Mouse (Mus musculus): Measurements from ENCODE around the gene Entpd5. TPM values are rescaled to one million over a fixed set of nuclear protein-coding genes. Genes with fewer than 3 reads are reported as not detected.

Gene Entpd5
- polyA plus RNA-seq, 1 experiment from 2014 or later = 11.3 TPM

DNA sequence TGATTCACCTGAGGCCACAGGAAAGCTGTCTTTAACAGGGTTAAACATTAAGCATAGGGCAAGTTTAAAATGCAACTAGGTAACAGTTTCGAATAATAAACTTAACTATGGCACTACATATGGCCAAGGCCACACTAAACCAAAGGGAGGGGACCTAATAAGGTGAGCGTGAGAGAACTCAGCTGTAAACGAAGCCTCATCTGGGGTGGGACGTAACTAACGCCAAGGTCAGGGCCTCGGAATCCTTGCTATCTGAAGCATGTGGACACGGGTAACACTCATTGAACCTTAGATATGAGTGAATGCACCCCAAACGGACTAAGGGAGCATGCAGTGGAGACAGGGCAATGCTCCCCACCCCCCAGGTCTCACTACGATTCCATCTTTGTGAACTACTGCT, 5.9 kb downstream of the Entpd5 start:
- WGBS = 87% methylated on average over 9 of the region's 9 CpGs
- DNase-seq (ENCODE audit: low spot score) (no peak), ATAC-seq (ENCODE audit: low FRiP score) (no peak)
- Histone ChIP-seq H3K4me1 (replicated peaks; ENCODE audit: control insufficient read depth, insufficient read depth, low read length) (peaks cover 4% of the 10 kb centered on the region; the same call in 1 of the 2 replicates), H3K4me3 (replicated peaks; ENCODE audit: low read length) (no peak overlapping the region), H3K9ac (no peak overlapping the region), H3K27ac (no peak overlapping the region), H3K36me3 (replicated peaks; ENCODE audit: control insufficient read depth, insufficient read depth) (no peaks in the 10 kb centered on the region), H3K9me3 (ENCODE audit: control insufficient read depth, low read length) (no peaks in the 10 kb centered on the region), H3K4me2 (replicated peaks) (no peak overlapping the region), H3K27me3 (ENCODE audit: control insufficient read depth, insufficient read depth, low read length) (no peaks in the 10 kb centered on the region)

DNA sequence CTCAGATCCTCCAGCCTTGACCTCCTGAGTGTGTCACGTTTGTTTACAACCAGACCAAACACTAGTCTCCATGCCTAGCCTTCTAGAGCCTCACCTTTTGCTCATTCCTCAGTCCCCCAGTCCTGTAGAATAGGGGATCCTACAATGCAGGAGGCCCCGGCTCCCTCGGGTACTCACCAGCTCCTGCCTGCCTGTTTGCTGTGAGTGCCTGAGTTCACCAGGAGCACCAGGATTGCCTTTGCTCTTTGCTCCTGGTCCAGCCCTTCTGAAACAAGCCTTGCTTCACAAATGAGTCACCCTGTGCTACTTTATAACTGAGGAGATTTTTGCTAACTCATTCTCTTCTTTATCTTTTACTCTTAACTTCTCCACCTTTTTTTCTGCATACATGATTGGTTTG, 8.2 kb downstream of the Entpd5 start:
- no peak overlapping the region for H3K4me3 ChIP-seq (replicated peaks; ENCODE audit: low read length)
- no peak overlapping the region for H3K4me2 ChIP-seq (replicated peaks)
- H3K9ac ChIP-seq = no peak overlapping the region
- WGBS = 76% methylated on average over 3 of the region's 3 CpGs
- H3K27ac ChIP-seq = no peak overlapping the region
- no peaks in the 10 kb centered on the region for H3K9me3 ChIP-seq (ENCODE audit: control insufficient read depth, low read length)
- ATAC-seq (ENCODE audit: low FRiP score) (no peak), DNase-seq (ENCODE audit: low spot score) (no peak)
- no peaks in the 10 kb centered on the region for H3K36me3 ChIP-seq (replicated peaks; ENCODE audit: control insufficient read depth, insufficient read depth)
- no peaks in the 10 kb centered on the region for H3K4me1 ChIP-seq (replicated peaks; ENCODE audit: control insufficient read depth, insufficient read depth, low read length)
- H3K27me3 ChIP-seq (ENCODE audit: control insufficient read depth, insufficient read depth, low read length) = no peaks in the 10 kb centered on the region

DNA sequence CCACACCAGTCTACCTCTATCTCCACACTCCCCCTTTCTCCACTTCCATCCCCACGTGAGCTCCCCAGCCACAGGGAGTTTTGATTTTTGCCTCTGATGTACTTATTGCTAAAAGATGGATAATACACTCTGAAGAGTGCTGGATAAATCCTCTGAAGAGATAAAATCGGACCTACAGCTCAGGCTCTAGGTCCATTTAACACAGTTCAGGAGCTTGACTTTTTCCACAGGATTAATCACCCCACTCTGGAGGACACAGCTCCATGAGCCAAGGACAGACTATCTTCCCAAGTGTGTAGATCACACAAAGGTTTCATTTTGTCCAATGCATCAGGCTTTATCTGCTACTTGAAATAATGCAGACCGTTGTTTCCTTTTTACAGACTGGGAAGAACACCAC, 8.8 kb downstream of the Entpd5 start:
- Histone ChIP-seq H3K9ac (no peak overlapping the region), H3K27me3 (ENCODE audit: control insufficient read depth, insufficient read depth, low read length) (no peaks in the 10 kb centered on the region), H3K4me2 (replicated peaks) (no peak overlapping the region), H3K4me1 (replicated peaks; ENCODE audit: control insufficient read depth, insufficient read depth, low read length) (no peaks in the 10 kb centered on the region), H3K27ac (no peak overlapping the region), H3K4me3 (replicated peaks; ENCODE audit: low read length) (no peak overlapping the region), H3K9me3 (ENCODE audit: control insufficient read depth, low read length) (no peaks in the 10 kb centered on the region), H3K36me3 (replicated peaks; ENCODE audit: control insufficient read depth, insufficient read depth) (no peaks in the 10 kb centered on the region)
- 80% methylated on average over 3 of the region's 3 CpGs for WGBS
- no peak for ATAC-seq (ENCODE audit: low FRiP score)
- no peak for DNase-seq (ENCODE audit: low spot score)

DNA sequence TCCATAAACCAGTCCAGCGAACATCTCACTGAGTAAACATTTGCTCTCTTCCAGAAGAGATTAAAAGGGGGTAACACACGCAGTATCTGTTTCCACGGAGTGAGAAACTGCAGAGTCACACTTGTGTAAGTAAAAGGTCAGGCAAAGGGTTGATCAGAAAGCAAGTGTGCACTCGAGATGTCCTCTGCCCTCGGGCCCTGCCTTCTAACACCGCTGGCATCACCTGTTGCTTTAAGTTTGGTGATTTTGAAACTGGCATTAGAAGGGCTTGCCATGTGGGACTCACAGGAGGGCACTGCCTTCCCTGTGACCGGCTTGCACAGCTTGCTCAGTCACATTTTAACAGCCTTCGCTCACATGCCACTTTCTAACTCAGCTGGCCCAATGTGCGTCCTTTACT, 9.2 kb downstream of the Entpd5 start:
- Histone ChIP-seq H3K4me1 (replicated peaks; ENCODE audit: control insufficient read depth, insufficient read depth, low read length) (no peaks in the 10 kb centered on the region), H3K4me2 (replicated peaks) (no peak overlapping the region), H3K9ac (no peak overlapping the region), H3K9me3 (ENCODE audit: control insufficient read depth, low read length) (no peaks in the 10 kb centered on the region), H3K27ac (no peak overlapping the region), H3K4me3 (replicated peaks; ENCODE audit: low read length) (no peak overlapping the region), H3K36me3 (replicated peaks; ENCODE audit: control insufficient read depth, insufficient read depth) (no peaks in the 10 kb centered on the region), H3K27me3 (ENCODE audit: control insufficient read depth, insufficient read depth, low read length) (no peaks in the 10 kb centered on the region)
- ATAC-seq (ENCODE audit: low FRiP score) = no peak
- 82% methylated on average over 9 of the region's 9 CpGs for WGBS
- DNase-seq (ENCODE audit: low spot score) = no peak

DNA sequence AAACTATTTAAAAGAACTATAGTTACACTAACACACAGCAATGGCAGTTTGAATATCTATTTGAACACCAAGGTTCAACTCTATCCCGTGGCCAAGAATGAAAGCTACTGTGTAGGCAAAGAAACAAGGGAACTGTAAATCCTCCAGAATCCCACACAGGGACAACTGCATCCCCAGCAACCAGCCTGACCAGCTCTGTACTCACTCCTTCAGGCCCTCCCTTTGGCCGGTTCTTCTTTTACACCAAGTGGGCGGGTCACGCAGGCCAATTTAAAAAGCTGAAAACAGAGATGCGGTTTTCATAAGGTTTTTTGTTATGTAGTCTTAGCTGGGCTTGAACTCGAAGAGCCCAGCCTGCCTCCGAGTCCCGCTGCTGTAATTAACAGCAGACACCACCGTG, 9.7 kb downstream of the Entpd5 start:
- Histone ChIP-seq H3K27ac (no peak overlapping the region), H3K4me3 (replicated peaks; ENCODE audit: low read length) (no peak overlapping the region), H3K36me3 (replicated peaks; ENCODE audit: control insufficient read depth, insufficient read depth) (0 out of 2 replicates have a peak, but pooled peaks cover 3% of the 10 kb centered on the region), H3K9ac (no peak overlapping the region), H3K27me3 (ENCODE audit: control insufficient read depth, insufficient read depth, low read length) (no peaks in the 10 kb centered on the region), H3K4me1 (replicated peaks; ENCODE audit: control insufficient read depth, insufficient read depth, low read length) (no peaks in the 10 kb centered on the region), H3K9me3 (ENCODE audit: control insufficient read depth, low read length) (no peaks in the 10 kb centered on the region), H3K4me2 (replicated peaks) (no peak overlapping the region)
- DNase-seq (ENCODE audit: low spot score) = no peak
- WGBS = 85% methylated on average over 9 of the region's 9 CpGs
- no peak for ATAC-seq (ENCODE audit: low FRiP score)

DNA sequence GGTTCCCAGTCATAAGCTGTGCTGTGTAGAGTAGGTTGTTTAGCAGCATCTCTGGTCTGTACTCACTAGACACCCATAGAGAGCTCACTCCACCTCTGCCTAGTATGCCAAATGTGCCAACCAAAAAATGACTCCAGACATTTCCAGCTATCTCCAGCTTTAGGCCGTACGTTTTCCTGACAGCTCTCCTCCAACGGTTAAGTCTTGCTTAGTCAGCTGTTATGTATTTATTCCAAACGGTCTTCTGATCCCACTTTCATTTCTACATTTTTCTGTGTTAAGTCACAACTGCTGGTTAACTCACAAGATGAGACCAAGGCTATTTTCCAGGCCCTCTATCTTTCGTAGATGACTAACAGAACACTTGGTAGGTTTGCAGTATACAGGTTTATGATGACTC, 10.2 kb downstream of the Entpd5 start:
- H3K4me2 ChIP-seq (replicated peaks) = no peak overlapping the region
- no peaks in the 10 kb centered on the region for H3K27me3 ChIP-seq (ENCODE audit: control insufficient read depth, insufficient read depth, low read length)
- no peak overlapping the region for H3K27ac ChIP-seq
- H3K4me1 ChIP-seq (replicated peaks; ENCODE audit: control insufficient read depth, insufficient read depth, low read length) = no peaks in the 10 kb centered on the region
- DNase-seq (ENCODE audit: low spot score) = no peak
- H3K36me3 ChIP-seq (replicated peaks; ENCODE audit: control insufficient read depth, insufficient read depth) = 0 out of 2 replicates have a peak, but pooled peaks cover 4% of the 10 kb centered on the region
- WGBS = 84% methylated on average over 5 of the region's 5 CpGs
- H3K4me3 ChIP-seq (replicated peaks; ENCODE audit: low read length) = no peak overlapping the region
- no peak for ATAC-seq (ENCODE audit: low FRiP score)
- no peak overlapping the region for H3K9ac ChIP-seq
- no peaks in the 10 kb centered on the region for H3K9me3 ChIP-seq (ENCODE audit: control insufficient read depth, low read length)

DNA sequence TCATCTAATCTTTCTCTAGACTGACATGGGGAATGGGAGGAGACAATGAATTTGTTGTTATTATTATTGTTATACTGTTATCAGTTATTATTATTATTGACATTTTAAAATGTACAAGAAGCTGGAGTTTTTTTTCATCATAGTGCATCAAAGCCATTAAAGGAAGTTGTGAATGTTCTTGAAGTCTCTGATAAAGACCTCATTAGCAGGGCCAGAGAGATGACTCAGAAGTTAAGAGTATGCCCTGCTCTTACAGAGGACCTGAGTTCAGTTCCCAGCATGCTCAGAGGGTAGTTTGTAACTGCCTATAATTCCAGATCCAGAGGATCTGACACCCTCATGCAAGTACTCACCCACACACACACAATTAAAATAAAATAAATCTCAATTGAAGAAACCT, 11.1 kb downstream of the Entpd5 start:
- Histone ChIP-seq H3K27me3 (ENCODE audit: control insufficient read depth, insufficient read depth, low read length) (no peaks in the 10 kb centered on the region), H3K27ac (no peak overlapping the region), H3K4me2 (replicated peaks) (no peak overlapping the region), H3K4me3 (replicated peaks; ENCODE audit: low read length) (no peak overlapping the region), H3K9ac (no peak overlapping the region), H3K9me3 (ENCODE audit: control insufficient read depth, low read length) (no peaks in the 10 kb centered on the region), H3K4me1 (replicated peaks; ENCODE audit: control insufficient read depth, insufficient read depth, low read length) (no peaks in the 10 kb centered on the region), H3K36me3 (replicated peaks; ENCODE audit: control insufficient read depth, insufficient read depth) (0 out of 2 replicates have a peak, but pooled peaks cover 4% of the 10 kb centered on the region)
- DNase-seq (ENCODE audit: low spot score) (no peak), ATAC-seq (ENCODE audit: low FRiP score) (no peak)

DNA sequence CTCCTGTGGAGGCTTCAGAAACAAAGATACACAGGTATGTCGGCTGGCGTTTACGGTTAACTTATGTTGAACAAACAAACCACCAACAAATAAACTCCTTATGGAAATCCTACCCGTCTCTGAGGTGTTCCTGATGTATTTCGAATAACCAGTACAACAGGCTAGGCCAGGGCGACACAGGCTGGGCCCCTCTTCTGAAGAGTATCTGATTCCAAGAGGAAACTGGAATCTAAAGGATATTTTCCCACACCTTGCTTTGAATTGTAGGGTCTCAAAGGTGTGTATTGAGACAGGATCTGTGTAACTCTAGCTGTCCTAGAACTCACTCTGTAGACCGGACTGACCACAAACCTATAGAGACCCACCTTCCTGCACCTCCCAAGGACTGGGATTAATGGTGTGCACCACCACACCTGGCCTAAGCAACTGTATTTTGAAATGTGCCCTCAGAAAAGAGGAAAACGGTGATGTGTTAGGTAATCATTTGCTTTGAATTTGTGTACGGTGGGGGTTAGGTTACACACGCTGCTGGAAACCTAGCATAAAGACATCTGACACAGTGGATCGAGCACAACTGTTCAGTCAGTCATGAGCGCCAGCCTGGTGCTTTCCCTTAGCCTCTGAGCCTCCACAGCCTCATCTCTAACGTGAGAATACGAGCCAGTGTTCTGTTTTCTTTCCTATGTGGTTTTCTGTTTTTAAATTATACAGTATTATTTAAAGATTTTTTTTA, 11.7 kb downstream of the Entpd5 start:
- H3K4me3 ChIP-seq (replicated peaks; ENCODE audit: low read length) = no peak overlapping the region
- no peaks in the 10 kb centered on the region for H3K4me1 ChIP-seq (replicated peaks; ENCODE audit: control insufficient read depth, insufficient read depth, low read length)
- DNase-seq (ENCODE audit: low spot score) (no peak), ATAC-seq (ENCODE audit: low FRiP score) (no peak)
- H3K36me3 ChIP-seq (replicated peaks; ENCODE audit: control insufficient read depth, insufficient read depth) = 0 out of 2 replicates have a peak, but pooled peaks cover 4% of the 10 kb centered on the region
- no peak overlapping the region for H3K27ac ChIP-seq
- H3K4me2 ChIP-seq (replicated peaks) = no peak overlapping the region
- H3K9ac ChIP-seq = no peak overlapping the region
- WGBS = 92% methylated on average over 14 of the region's 14 CpGs
- no peaks in the 10 kb centered on the region for H3K9me3 ChIP-seq (ENCODE audit: control insufficient read depth, low read length)
- H3K27me3 ChIP-seq (ENCODE audit: control insufficient read depth, insufficient read depth, low read length) = no peaks in the 10 kb centered on the region

DNA sequence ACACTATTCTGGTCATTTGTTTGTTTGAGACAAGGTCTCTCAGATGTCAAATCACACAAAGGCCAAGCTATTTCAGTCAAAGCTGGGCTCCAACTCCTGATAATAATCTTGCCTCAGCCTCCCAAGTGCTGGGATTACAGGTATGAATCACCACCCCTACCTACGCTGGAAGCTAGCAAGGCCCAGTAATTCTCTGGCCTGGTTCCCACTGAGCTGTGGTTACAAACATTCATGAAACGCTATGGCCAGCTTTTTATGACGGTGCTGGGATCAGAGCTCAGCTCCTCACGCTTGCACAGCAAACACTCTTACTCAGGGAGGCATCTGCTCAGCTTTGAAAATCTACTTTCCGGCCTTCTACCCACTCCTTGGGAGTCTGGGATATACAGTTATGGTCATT, 15.0 kb downstream of the Entpd5 start:
- Histone ChIP-seq H3K4me2 (replicated peaks) (no peak overlapping the region), H3K27me3 (ENCODE audit: control insufficient read depth, insufficient read depth, low read length) (no peaks in the 10 kb centered on the region), H3K9ac (no peak overlapping the region), H3K36me3 (replicated peaks; ENCODE audit: control insufficient read depth, insufficient read depth) (0 out of 2 replicates have a peak, but pooled peaks cover 7% of the 10 kb centered on the region), H3K4me3 (replicated peaks; ENCODE audit: low read length) (no peak overlapping the region), H3K9me3 (ENCODE audit: control insufficient read depth, low read length) (no peaks in the 10 kb centered on the region), H3K4me1 (replicated peaks; ENCODE audit: control insufficient read depth, insufficient read depth, low read length) (no peaks in the 10 kb centered on the region), H3K27ac (no peak overlapping the region)
- no peak for ATAC-seq (ENCODE audit: low FRiP score)
- no peak for DNase-seq (ENCODE audit: low spot score)
- 89% methylated on average over 5 of the region's 5 CpGs for WGBS

DNA sequence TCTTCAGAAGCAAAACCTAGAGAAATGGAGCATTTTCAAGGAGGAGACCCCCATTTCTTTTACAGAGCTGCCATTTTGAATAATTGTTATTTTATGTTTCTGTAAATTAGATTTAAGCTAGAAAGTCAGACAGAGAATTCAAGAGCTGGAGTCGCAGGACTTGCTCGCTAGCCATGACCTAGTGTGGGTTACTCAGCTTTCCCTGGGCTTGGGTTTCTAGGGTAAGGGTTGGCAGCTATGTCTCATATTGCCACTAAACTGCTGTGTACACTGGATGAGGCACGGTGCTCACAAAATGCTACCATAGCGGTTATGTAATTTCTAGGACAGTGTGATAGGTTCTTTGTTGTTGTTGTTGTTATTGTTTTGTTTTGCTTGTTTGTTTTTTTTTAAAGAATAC, 16.1 kb downstream of the Entpd5 start:
- Histone ChIP-seq H3K9me3 (ENCODE audit: control insufficient read depth, low read length) (no peaks in the 10 kb centered on the region), H3K27me3 (ENCODE audit: control insufficient read depth, insufficient read depth, low read length) (no peaks in the 10 kb centered on the region), H3K4me1 (replicated peaks; ENCODE audit: control insufficient read depth, insufficient read depth, low read length) (no peaks in the 10 kb centered on the region), H3K9ac (no peak overlapping the region), H3K36me3 (replicated peaks; ENCODE audit: control insufficient read depth, insufficient read depth) (0 out of 2 replicates have a peak, but pooled peaks cover 7% of the 10 kb centered on the region), H3K27ac (no peak overlapping the region), H3K4me2 (replicated peaks) (no peak overlapping the region), H3K4me3 (replicated peaks; ENCODE audit: low read length) (no peak overlapping the region)
- ATAC-seq (ENCODE audit: low FRiP score) (no peak), DNase-seq (ENCODE audit: low spot score) (no peak)
- WGBS = 96% methylated on average over 4 of the region's 4 CpGs

All from hindbrain, embryonic 14.5 days (tissue).